Mouse (Mus musculus): ENCODE data around the gene Cerk. TPM values are rescaled to one million over a fixed set of nuclear protein-coding genes. Genes with fewer than 3 reads are reported as not detected.

Gene Cerk
- total RNA-seq, 2 experiments from 2014 or later: 46.6 to 46.8 TPM

DNA sequence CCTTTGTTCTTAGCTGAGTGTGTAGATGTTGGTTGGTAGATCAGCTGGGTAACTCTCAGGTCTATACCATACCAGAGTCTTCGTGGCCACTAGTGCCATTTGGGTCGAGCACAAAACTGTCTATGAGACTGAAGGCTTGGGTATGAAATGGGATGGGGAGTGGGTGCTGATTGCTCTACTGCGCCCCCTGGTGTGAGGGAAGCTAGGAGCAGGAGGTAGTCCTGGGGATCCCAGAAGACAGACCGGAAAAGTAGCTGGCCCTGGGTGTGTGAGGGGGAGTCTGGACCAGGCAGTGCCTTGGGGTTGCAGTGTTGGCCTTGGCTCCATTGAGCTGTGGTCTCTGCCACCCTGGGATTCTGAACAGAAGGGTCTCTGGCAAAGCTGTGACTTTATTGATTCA is 48.3 kb downstream of the Cerk start:
- intact Hi-C loops (cut with DNase I): loop anchor here (5.0 kb wide), 2 partner anchors 85 to 240 kb away; no protein-coding TSS in a partner anchor
- DNase-seq (ENCODE audit: low spot score in 2 of 2): no peak

DNA sequence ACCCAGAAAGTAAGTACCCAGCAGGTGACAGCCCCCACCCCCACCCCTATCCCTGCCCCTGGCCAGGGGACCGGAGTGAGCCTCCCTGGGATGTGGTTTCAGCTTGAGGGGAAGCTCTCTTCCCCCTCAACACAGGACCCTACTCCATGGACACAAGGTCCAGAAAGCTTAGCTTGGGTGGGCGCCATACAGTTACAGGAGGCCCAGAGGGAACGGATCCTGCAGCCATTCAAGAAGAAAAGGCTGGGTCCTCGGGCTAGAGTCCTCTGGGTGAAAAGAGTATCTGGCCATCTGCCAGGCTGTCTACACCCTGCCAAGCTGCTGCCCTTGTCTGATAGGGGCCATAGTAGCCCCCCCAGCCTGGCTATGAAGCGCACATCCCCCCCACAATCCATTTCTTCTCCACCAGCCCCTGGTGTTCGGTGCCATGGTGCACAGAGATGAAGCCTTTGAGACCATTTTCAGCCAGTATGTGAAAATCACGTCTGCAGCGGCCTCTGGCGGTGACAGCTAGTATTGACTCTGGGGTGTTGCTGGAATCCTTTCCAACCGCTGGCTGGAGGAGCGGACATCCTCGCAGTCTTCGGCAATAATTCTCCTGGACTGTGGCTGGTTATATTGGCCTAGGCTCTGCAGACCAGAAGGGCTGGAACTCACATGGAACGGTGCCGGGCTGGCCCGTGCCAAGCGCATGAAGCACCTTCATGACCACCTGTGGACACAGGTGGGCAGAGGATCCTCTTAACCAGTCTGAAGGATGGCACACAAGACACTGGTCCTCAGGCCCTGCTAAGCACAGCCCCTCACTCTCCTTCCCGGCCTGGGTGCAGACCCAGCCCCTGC is 50.8 kb downstream of the Cerk start:
- intact Hi-C loops (cut with DNase I): loop anchor here (5.0 kb wide), 2 partner anchors 83 to 238 kb away; no protein-coding TSS in a partner anchor
- peak; percentile 90 to 92 for DNase-seq (ENCODE audit: low spot score in 2 of 2)

DNA sequence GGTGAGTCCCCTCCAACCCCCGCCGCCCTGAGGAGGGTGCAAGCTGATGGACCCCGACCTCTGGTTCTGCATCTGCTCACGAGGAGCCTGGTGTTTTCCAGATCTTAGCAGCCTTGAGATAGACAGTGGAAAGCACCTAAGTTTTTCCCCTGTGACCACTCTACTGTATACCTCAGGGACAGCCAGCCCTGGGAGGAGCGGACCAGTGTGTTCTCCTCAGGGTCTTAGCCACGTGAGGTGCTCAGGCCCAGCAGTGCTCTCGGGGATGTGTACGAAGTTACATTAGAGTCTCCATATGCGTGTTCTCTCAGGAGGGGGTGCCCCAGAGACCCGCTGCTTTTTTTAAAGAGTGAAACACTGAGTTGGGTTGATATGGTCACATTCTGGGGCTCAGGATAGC is 55.3 kb downstream of the Cerk start:
- intact Hi-C loops (cut with DNase I): no loop called here
- no peak for DNase-seq (ENCODE audit: low spot score in 2 of 2)

DNA sequence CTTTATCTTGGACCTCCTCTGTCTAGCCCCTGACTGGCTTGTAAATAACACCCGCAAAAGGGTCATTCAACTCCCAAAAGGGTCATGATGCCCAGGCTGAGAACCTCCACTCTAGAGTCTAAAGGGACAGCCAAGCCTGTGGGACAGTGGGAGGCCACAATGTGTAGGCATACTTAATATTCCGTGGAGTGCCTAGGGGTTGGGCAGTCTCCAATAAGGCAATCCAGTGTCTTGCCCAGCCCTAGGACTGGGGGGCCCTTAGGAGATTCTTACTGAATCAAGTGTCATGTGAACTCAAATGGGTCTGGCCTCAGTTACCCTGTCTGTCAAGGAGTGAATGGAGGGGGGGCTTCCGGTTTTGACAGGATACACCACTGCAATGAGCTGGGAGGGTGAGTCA is 56.9 kb downstream of the Cerk start:
- intact Hi-C loops (cut with DNase I): no loop called here
- no peak for DNase-seq (ENCODE audit: low spot score in 2 of 2)

DNA sequence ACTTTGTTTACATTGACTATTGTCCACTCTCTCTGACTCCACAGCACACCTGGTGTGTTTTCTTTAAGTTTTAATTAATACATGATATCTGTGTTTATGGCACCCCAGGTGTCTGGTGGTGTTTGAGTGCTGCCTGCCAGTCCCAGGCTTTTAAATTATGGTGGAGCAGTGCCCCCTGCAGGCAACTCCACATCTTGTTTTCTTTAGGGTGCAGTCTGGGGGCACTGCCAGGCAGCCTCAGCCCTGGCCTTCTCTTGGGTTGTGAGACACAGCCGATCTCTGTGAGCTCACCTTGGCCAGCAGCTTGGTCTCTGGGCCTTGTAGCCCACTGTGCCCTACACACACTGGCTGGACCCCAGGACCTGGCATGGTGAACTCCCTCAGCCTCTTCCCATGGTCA is 61.6 kb downstream of the Cerk start:
- intact Hi-C loops (cut with DNase I): loop anchor here (1.0 kb wide), 1 partner anchor 70 kb away; no protein-coding TSS in a partner anchor
- peak; percentile 79 to 81 for DNase-seq (ENCODE audit: low spot score in 2 of 2)

DNA sequence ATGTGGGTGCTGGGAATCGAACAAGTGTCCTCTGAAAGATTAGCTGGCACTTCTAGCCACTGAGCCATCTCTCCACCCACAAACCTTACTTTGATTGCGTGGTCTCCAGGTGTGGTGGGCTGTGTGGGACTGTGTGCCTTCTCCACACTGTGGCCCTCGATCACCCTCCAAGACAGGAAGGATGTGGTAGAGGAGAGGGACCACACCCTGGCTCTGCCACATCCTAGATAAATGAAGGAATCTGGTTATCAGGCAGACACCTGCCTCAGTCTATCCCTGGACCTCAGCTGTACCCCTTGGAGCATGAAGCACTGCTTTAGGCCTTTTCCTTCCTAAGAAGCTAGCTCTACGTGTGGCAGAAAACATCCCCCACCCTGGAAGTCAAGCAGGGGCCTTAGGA is 62.5 kb downstream of the Cerk start:
- intact Hi-C loops (cut with DNase I): no loop called here

DNA sequence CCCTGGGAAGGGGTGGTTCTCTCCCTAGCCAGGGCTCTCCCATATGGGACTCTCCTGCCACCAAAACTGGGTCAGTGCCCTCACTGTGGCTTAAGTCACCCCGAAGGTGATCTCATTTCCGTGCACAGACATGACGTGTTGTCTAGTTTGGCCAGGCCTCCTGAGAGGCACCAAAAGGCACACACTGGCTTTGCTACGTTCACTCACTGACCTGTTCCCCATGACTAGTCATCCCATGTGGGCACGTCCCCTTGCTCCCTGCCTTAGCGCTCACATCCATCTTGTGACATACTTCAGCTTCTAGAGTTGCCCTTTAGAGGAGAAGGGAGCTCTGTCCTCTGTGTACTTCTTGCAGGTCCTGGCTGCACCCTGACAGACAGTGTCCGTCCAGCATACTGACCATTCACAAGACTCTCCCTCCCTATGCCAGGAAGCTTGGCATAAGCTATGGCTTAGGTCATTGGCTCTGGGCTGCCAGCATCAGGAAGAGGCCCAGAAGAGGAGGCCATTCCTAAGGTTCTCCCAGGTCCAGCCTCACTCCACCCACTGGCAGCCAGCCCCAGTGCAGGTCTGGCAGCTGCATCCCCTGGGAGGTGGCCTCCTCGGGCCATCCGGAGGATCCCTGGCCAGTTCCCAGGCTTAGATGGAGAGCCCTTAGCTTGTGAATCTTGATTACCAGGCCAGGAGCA is 63.5 kb downstream of the Cerk start:
- intact Hi-C loops (cut with DNase I): no loop called here
- no peak for DNase-seq (ENCODE audit: low spot score in 2 of 2)

More for the DNA sequence above, 62.5 kb downstream of the Cerk start:
- no peak for DNase-seq (ENCODE audit: low spot score in 2 of 2)

DNA sequence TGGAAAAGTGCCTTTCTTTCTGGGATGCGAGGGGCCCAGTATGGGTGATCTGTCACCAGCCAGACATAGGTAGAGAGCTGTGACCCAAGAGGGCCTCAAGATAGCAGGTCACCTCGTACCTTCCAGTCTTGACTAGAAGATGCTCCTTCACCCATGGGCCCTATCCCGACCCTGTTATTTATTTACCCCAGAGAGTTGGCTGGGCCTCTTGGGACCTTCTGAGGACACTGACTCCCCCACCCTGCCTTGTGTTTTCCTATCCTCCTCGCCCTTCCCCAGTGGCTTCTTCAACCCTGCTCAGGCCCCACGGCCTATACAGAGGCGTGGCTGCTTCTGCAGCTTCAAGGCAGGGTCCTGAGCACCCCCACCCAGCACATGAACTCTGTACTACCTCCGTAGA is 66.8 kb downstream of the Cerk start:
- intact Hi-C loops (cut with DNase I): no loop called here

DNA sequence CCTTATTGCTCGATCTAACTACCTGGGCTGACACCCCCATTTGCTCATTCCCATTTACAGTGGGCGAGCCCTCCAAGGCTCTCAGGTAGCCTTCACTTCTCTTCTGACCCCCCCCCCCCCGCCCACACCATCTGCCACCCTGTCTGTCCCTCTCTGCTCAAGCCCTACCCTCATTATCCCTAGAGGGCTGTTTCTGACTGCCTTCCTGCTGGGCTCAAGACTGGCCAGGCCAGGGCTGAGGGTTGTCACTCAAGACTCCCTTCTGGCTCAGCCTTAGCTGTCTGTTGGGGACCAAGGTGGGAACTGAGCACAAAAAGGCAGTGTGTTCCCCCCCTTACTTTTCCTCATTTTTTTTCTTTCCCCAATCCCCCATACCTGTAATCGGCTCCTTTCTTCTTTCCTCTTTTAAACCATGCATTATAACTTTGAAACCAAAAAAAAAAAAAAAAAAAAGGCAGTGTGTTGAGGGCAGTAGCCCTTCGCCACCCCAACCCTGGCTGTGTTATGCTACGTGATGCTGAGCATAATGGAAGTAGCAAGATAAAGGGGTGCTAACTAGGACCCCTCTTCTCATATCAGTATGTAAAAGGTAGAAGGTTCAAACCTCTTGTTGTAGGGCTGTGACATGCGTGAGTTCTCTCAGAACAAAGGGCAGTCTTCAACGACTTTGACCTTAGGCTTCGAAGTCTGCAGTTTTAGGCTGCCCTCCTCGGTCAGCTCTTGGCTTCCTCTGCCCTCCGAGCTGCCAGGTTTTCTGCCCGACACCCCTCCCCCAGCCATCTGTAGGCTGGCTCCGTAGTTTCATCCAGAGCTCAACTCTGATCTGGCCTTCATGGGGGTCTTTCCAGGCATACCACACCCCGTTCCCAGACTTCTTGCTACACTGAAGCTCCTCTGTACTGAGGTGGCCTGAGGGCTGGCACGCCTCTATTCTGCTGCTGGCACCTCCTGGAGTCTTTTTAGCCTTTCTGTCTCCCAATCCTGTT is 68.5 kb downstream of the Cerk start:
- DNase-seq (ENCODE audit: low spot score in 2 of 2): no peak
- intact Hi-C loops (cut with DNase I): no loop called here

More for the DNA sequence above, 66.8 kb downstream of the Cerk start:
- no peak for DNase-seq (ENCODE audit: low spot score in 2 of 2)

DNA sequence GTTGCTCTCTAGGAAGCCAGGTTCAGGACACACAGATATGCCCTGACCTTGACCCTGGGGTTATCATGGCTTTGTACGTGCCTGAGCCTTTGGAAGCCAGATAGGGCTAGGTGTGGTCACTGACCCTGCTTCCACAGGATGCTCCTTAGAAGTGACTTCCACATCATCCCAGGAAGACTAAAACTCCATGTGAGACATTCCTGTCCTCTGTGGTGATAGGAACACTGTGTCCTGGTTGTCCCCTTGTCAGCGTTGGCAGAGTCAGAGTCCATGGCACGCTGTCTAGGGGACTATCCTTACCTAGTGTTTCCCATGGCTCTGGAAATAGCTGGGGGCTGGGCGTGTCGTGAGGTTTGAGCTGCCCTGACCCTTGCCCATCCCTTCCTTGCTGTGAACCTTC is 69.5 kb downstream of the Cerk start:
- DNase-seq (ENCODE audit: low spot score in 2 of 2): no peak
- intact Hi-C loops (cut with DNase I): no loop called here

DNA sequence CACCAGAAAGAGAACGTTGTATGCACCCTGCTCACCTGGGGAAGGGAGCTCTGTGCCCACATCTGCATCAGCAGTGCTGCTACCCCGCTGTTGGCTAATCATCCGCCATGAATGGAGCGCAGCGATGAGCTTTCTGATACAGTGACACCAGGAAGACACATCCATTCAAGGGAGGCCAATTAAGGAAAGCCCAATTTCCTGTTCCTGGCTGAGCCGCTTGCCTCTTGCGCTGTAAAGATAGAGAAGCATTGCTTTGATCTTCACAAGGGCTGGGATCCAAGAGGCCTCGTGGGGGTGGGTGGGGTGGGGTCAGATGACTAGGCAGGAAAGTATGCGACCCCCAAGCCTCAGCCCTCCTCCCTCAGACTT is 72.6 kb downstream of the Cerk start:
- intact Hi-C loops (cut with DNase I): no loop called here

DNA sequence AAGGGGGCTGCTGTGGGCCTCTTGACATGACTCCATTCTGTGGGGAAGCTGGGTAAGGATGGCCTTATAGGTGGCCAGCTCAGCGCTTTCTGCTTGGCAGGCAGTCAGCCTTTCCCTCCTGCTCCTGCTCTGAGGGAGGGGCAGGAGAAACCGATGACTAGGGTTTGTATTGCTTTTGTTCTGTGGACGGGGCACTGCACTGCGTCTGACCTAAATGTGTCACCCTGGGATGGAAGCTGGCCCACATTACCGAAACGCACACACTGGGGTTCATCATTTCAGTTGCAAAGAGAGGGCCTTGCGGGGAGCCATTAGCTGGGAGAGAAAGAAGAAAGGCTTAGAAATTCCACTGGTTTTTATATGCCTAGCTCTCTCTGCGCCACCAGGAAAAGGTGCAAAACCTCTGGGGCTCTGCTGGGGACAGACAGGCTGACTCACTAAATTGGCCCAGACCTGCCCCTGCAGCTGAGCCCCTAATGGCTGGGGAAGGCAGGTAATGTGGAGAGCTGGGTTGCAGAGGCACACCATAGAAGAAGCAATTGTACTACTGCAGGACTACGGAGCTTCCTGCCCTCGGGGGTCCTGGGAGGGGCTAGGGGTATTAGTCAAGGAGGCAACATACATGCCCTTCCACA is 73.1 kb downstream of the Cerk start:
- intact Hi-C loops (cut with DNase I): no loop called here

More for the DNA sequence above, 72.6 kb downstream of the Cerk start:
- no peak for DNase-seq (ENCODE audit: low spot score in 2 of 2)

DNA sequence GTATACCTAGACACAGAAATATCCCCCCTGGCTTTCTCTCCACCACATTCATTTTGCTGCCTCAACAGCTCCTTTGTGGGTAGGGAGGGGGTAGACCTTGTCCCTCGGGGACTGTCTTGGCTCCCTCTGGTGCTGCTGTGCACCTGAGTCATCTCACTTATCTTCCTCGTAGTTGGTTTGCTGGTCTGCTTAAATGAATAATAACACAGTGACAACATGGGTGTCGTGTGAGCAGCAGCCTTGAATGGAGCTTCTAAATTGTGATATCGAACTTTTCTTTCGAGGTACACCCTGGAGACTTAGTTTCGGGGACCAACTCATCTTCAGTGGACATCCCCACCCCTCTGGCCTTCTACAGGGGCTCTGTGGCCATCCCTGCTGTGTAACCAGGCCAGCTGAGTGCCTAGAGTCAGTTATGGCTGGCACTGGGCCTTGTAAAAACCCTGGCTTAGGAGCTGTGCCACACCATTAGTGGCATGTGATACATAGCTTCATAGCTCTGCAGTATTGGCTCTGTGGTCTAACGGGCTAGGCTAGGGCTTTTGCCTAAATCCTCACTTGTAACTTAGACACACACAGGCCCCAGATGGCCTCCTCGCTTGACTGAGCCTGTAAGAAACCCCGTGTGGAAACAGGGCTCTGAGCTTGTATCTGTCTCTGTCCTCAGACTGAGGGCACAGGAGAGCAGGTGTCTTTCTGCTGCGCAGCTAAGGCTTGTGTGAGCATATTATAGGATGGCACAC is 75.4 kb downstream of the Cerk start:
- intact Hi-C loops (cut with DNase I): no loop called here
- no peak for DNase-seq (ENCODE audit: low spot score in 2 of 2)

More for the DNA sequence above, 73.1 kb downstream of the Cerk start:
- DNase-seq (ENCODE audit: low spot score in 2 of 2): no peak

DNA sequence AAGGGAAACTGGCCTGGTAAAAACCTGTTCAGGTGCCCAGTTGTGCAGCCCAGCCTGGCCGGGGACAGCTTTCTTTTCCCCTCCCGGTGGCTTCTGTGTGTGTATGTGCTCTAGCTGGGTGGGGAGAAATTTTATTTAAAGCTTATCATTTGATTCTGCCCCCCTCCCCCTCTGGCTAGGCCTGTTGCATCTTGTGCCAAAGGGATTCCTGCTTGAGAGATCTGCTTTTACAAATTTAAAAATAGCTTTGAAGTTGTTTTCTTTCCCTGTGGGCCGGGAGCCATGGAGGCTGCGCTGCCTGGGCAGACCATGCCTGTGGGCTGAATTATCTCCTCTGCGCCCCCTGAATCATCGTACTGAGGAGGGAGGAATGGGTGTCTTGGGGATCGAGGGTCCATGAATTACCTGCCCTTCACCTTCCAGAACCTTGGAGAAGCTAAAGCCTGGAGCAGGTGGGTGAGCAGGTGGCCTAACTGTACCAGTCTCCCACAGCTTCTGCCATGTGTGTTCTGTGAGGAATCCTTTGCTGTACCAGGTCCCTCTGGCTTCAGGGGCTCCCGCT is 76.2 kb downstream of the Cerk start:
- intact Hi-C loops (cut with DNase I): loop anchor here (2.0 kb wide), 1 partner anchor 49 kb away; no protein-coding TSS in a partner anchor
- peak; percentile 67 to 84 for DNase-seq (ENCODE audit: low spot score in 2 of 2)

DNA sequence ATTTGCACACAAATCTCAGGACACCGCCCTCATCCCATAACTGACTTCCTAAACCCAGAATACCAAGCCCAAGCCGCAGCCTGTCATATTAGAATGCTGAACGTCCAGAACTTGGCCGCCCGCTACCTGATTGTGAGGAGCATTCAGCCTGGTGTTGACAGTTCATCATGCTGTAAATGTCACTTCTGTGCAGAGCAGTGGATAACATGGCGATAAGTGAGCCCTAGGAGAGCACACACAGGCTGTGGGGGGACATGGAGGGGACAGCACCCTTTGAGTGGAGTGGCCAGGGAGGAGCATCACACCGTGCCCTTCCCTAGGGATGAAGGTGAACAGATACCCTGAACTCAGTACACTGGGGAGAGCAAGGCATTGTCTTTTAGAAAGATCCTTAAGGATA is 76.7 kb downstream of the Cerk start:
- DNase-seq (ENCODE audit: low spot score in 2 of 2): no peak
- intact Hi-C loops (cut with DNase I): loop anchor here (2.0 kb wide), 1 partner anchor 48 kb away; no protein-coding TSS in a partner anchor

DNA sequence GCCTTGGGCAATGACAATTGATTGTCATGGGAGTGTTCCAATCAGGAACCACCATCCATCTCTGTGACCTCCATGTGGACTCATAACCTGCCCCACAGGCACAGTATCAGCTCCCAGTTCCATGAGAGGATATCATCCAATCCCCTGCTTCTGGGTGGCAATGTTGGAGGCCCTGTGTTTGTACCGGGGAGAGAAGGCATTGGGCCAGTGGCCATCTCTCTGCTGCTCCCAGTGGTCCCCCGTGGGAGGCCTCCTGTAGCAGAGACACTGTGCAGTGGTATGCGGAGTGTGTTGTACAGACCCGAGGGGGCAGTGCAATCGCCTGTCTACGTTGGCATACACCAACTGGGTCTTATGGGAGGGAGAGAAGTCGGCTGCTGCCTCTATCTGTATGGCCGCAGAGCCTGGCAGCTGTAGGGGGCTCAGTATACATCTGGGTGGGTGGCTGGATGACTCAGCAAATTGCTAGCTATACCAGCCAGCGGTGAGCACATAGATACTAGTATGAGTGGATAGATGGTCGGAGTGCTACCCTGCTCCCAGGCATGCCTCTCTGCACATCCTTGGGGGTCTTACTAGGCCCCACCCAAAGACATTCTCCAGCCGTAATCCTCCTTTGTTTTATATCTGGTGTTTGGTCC is 78.0 kb downstream of the Cerk start:
- DNase-seq (ENCODE audit: low spot score in 2 of 2): no peak
- intact Hi-C loops (cut with DNase I): loop anchor here (2.0 kb wide), 1 partner anchor 47 kb away; no protein-coding TSS in a partner anchor

DNA sequence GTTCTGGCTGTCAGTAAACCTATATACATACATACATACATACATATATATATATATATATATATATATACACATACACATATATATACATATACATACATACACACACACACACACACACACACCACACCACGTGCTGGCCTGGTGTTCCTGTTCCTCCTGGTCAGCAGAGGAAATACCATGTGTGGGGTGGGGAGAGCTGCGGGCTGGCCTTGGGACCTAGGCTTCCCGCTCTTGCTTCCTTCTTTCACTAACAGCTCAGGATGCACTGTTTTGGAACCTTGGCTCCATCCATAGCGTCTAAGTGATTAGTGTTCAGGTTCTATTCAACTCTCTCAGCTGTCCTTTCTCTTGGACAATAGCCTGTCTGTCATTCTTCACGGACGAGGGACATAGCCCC is 80.2 kb downstream of the Cerk start:
- intact Hi-C loops (cut with DNase I): no loop called here
- DNase-seq (ENCODE audit: low spot score in 2 of 2): no peak

DNA sequence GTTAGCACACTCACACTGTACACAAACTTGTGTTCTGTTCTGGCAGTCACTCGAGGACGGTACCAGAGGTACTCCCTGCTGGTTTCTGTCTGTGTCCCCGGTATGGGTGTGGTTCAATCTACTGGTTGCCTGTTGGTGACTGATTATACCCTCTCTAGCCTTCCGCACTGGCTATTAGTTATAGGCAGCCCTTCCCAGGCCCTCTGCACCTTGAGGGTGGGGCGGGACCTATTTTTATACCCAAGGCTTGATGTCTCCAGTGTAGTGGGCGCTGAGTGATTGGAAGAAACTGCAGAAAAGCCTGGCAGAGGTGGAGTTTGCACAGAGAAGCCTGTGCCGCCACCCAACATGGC is 80.6 kb downstream of the Cerk start:
- no peak for DNase-seq (ENCODE audit: low spot score in 2 of 2)
- intact Hi-C loops (cut with DNase I): no loop called here

All from left cerebral cortex, postnatal 14 days (tissue).